Mouse (Mus musculus) B cell, adult 62 days (primary cell): Measurements from ENCODE around the gene Tmem229b. TPM values are rescaled to one million over a fixed set of nuclear protein-coding genes. Genes with fewer than 3 reads are reported as not detected.

Experiments used
- total RNA-seq: library from RNA; stranded (reverse); gene quantifications from 4 replicates; pipeline ENCODE4 v1.2.4, GENCODE M21; 2023

Gene Tmem229b
- 37.6 to 51.0 TPM (median 43.9 TPM) in 4 replicates for total RNA-seq

DNA sequence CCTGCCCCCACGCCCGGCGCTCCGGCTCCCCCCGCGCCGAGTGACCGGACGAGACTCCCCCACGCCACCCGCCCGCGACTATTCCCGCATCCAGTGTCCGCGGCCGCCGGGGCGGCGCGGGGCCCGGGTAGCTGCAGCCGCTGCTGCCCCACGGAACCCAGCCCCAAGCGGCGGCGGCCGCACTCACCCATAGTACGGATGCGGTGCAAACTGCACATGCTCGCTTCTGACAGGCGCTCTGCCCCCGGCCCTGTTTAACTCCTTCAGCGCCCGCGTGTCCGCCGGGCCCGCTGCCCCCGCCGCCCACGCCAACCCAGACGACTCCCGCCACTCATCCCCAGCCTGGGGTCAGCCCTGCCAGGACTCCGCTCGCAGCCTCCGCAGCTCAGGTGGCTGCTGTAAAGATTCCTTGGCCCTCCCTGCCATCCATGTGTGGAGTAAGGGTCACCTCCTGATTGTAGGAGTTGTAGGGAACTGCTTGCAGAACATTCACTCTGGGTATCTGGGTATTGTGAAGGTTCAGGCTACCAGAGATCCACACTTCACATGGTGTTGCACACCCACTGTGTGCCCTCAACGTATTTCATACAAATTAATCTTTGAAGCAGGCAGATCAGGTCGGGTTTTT is at the start of gene Tmem229b:
TSS of gene Tmem229b (minus strand) at position 502 of the 628 bp plus-strand sequence.

DNA sequence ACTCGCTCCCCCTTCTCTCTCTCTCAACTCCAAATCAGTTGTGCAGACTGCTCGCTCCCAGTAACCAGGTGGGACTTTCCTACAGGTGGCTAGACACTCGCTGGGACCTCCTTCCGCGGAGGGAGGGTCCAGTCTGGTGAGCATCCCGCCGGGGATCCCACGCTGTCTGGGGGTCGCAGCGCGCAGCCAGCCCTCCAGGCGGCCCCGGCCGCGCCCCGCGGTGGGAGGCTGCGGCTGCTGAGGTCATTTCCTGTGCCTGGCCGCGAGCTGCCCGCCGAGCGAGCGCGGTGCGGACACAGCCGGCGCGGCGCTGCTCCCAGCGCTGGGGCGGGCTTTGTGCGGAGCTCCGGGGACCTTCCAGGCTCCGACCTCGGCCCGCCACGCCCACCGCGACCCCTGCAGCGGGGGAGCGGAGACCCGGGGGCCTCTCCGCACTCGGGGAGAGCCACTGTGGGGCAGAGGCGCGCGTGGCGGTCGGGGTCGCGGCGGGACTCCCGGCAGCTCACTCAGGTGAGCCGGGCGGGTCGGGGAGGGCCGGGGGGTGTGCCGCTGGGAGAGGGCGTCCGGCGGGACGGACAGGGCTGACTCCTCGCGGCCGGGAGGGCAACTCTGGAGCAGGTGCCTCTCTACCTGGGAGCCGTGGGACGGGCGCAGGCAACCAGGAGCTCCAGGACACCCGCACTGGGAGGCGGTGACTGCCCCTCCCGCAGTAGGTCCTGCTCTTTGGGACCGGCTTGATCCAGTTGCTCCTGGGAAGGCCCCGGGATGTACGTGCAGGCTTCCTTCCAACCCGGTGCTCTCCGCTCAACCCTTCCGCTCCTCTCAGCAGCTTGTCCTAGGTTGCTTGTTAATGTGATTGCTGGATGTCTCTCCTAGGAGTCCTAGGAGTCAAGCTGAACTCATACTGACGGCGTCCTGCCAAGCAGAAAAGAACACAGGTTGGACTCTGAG is 21.8 kb upstream of the Tmem229b start, which contains the start of gene Plekhh1:
TSS of gene Plekhh1 (plus strand) at position 253 of the 951 bp plus-strand sequence.

Other genes with a start within 250 kb of the Tmem229b start
- gene Atp6v1d, start 146.0 kb downstream of the Tmem229b start, total RNA-seq = 100 to 119 TPM (median 109 TPM) in 4 replicates
- 48.1 to 57.4 TPM (median 49.9 TPM) in 4 replicates for gene Eif2s1, start 145.8 kb downstream of the Tmem229b start, total RNA-seq
- gene Plek2, start 100.7 kb downstream of the Tmem229b start, total RNA-seq = 0.97 TPM in 1 of 4 replicates, not detected in the others
- 0.21 to 0.52 TPM (median 0.33 TPM) in 4 replicates for gene Plekhh1, start 21.5 kb upstream of the Tmem229b start, total RNA-seq
- gene Pigh, start 82.0 kb upstream of the Tmem229b start, total RNA-seq = 4.2 to 6.7 TPM (median 4.7 TPM) in 4 replicates
- not detected in 4 replicates for gene Arg2, start 123.2 kb upstream of the Tmem229b start, total RNA-seq
- 63.2 to 75.6 TPM (median 72.3 TPM) in 4 replicates for gene Vti1b, start 165.0 kb upstream of the Tmem229b start, total RNA-seq
- gene Rdh11, start 184.7 kb upstream of the Tmem229b start, total RNA-seq = 15.6 to 19.5 TPM (median 17.4 TPM) in 4 replicates
- 13.6 to 17.7 TPM (median 15.6 TPM) in 4 replicates for gene Rdh12, start 201.3 kb upstream of the Tmem229b start, total RNA-seq